Mouse (Mus musculus): ENCODE results near the gene Rxfp2. TPM values are rescaled to one million over a fixed set of nuclear protein-coding genes. Genes with fewer than 3 reads are reported as not detected.

Gene Rxfp2
- 0.37 and 0.62 TPM in 2 replicates for polyA plus RNA-seq (2014; fragmentation: Nextera tagmentation; extraction: Ambion mirVana)

DNA sequence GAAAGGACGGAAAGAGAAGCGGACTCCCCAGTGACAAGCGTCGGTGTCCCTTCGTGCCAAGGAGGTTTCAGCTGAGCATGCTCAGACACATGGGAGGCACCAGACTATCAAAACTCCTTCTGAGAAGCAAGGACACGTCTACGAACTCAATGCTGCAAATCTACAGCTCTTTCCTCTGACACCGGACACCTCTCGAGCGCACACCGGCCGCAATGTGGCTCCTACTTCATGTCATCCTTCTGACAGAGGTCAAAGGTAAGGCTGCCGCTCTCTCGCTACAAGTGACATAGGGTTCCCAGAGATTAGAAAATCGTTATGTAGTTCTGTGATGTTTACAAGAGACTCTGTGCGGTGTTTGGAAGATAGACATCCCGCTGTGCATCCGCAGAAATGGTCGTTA, at the start of gene Rxfp2:
Gene Rxfp2 (plus strand): TSS at position 20 of the 400 bp plus-strand sequence.
- no peaks in the 10 kb centered on the region for H3K27me3 ChIP-seq (ENCODE audit: control insufficient read depth, insufficient read depth, low read length)
- no peaks in the 10 kb centered on the region for H3K36me3 ChIP-seq (ENCODE audit: control insufficient read depth, insufficient read depth, low read length)
- 64% methylated on average over 19 of the region's 19 CpGs for WGBS (ENCODE audit: insufficient replicate concordance)
- H3K9me3 ChIP-seq (replicated peaks; ENCODE audit: control insufficient read depth, low read length), result no peaks in the 10 kb centered on the region
- no peak for ATAC-seq (replicated peaks; ENCODE audit: insufficient number of reproducible peaks, low FRiP score, low TSS enrichment)
- no peak within 1 kb of the TSS for H3K4me2 ChIP-seq
- H3K27ac ChIP-seq (ENCODE audit: low read depth, low read length), result no peak within 1 kb of the TSS
- H3K4me1 ChIP-seq (ENCODE audit: control insufficient read depth, insufficient read depth, low read length), result no peaks in the 10 kb centered on the region
- no peak within 1 kb of the TSS for H3K4me3 ChIP-seq (ENCODE audit: low read depth, low read length)
- no peak within 1 kb of the TSS for H3K9ac ChIP-seq (ENCODE audit: low read depth, low read length)

DNA sequence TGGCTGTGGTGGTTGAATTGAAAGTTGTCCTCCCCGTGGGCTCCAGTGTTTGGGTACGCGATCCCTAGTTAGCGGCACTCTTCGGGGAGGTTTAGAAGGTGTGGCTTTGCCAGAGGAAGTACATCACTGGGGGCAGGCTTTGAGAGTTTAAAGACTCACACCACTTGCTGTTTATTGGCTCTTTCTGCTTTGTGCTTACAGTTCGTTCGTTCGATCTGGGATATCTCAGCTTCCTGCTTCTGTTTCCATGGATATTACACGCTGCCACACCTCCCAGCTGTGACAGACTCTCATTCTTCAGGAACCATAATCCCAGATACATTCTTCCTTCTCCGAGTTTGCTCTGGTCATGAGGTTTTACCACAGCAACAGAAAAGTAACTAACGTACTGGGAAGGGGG, 48.2 kb upstream of the Rxfp2 start:
- 82% methylated on average over 11 of the region's 11 CpGs for WGBS (ENCODE audit: insufficient replicate concordance)
- Histone ChIP-seq H3K4me2 (no peak overlapping the region), H3K4me1 (ENCODE audit: control insufficient read depth, insufficient read depth, low read length) (no peaks in the 10 kb centered on the region), H3K9me3 (replicated peaks; ENCODE audit: control insufficient read depth, low read length) (no peaks in the 10 kb centered on the region), H3K4me3 (ENCODE audit: low read depth, low read length) (no peak overlapping the region), H3K36me3 (ENCODE audit: control insufficient read depth, insufficient read depth, low read length) (no peaks in the 10 kb centered on the region), H3K27ac (ENCODE audit: low read depth, low read length) (no peak overlapping the region), H3K9ac (ENCODE audit: low read depth, low read length) (no peak overlapping the region), H3K27me3 (ENCODE audit: control insufficient read depth, insufficient read depth, low read length) (no peaks in the 10 kb centered on the region)
- no peak for ATAC-seq (replicated peaks; ENCODE audit: insufficient number of reproducible peaks, low FRiP score, low TSS enrichment)

DNA sequence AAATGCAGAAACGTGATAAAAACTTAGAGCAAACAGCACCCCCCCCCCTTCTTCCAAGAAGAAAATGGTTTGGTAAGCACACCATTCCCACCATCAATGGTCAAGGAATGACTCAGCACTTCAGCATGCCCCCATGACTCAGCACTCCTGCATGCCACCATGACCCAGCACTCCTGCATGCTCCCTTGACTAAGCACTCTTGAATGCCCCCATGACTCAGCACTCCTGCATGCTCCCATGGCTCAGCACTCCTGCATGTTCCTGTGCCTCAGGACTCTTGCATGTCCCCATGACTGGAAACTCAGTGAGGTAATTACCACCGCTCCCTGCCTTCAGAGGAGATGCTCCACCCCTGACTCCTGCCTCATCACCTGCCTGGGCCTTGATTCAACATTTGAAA, 41.4 kb upstream of the Rxfp2 start:
- H3K9ac ChIP-seq (ENCODE audit: low read depth, low read length), result no peak overlapping the region
- H3K36me3 ChIP-seq (ENCODE audit: control insufficient read depth, insufficient read depth, low read length), result no peaks in the 10 kb centered on the region
- H3K4me2 ChIP-seq, result no peak overlapping the region
- H3K4me1 ChIP-seq (ENCODE audit: control insufficient read depth, insufficient read depth, low read length), result no peaks in the 10 kb centered on the region
- ATAC-seq (replicated peaks; ENCODE audit: insufficient number of reproducible peaks, low FRiP score, low TSS enrichment), result no peak
- H3K27ac ChIP-seq (ENCODE audit: low read depth, low read length), result no peak overlapping the region
- WGBS (ENCODE audit: insufficient replicate concordance), result 62% methylated on average over 2 of the region's 2 CpGs
- no peaks in the 10 kb centered on the region for H3K9me3 ChIP-seq (replicated peaks; ENCODE audit: control insufficient read depth, low read length)
- no peaks in the 10 kb centered on the region for H3K27me3 ChIP-seq (ENCODE audit: control insufficient read depth, insufficient read depth, low read length)
- H3K4me3 ChIP-seq (ENCODE audit: low read depth, low read length), result no peak overlapping the region

- no peaks in the 10 kb centered on the region for H3K4me1 ChIP-seq (ENCODE audit: control insufficient read depth, insufficient read depth, low read length)
- no peak overlapping the region for H3K27ac ChIP-seq (ENCODE audit: low read depth, low read length)
- no peak overlapping the region for H3K4me3 ChIP-seq (ENCODE audit: low read depth, low read length)
- H3K27me3 ChIP-seq (ENCODE audit: control insufficient read depth, insufficient read depth, low read length), result no peaks in the 10 kb centered on the region
- no peaks in the 10 kb centered on the region for H3K36me3 ChIP-seq (ENCODE audit: control insufficient read depth, insufficient read depth, low read length)
- 72% methylated on average over 4 of the region's 4 CpGs for WGBS (ENCODE audit: insufficient replicate concordance)
- no peak for ATAC-seq (replicated peaks; ENCODE audit: insufficient number of reproducible peaks, low FRiP score, low TSS enrichment)
- no peak overlapping the region for H3K9ac ChIP-seq (ENCODE audit: low read depth, low read length)
- no peak overlapping the region for H3K4me2 ChIP-seq
- no peaks in the 10 kb centered on the region for H3K9me3 ChIP-seq (replicated peaks; ENCODE audit: control insufficient read depth, low read length)
These were observed 34.9 kb upstream of the Rxfp2 start for GRCm38 (mm10) chr5:149983621-149984020.

- H3K4me3 ChIP-seq (ENCODE audit: low read depth, low read length), result no peak overlapping the region
These were observed 23.9 kb upstream of the Rxfp2 start for GRCm38 (mm10) chr5:149994578-149994977.

DNA sequence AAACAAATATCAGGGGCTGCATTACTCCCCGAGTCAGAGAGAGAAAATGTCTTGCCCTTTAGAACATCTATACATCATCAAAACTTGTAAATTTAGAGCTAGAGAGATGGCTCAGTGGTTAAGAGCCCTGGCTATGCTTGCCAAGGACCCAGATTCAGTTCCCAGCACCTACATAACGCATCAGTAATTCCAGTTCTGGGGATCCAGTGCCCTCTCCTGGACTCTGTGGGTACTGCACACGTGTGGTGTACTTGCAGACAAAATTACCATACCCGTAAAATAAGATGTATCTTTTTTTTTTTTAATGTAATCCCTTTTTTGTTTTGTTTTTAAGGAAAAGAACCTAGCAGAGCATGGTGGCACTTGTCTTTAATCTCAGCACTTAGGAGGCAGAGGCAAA, 21.9 kb upstream of the Rxfp2 start:
- H3K4me3 ChIP-seq (ENCODE audit: low read depth, low read length), result no peak overlapping the region
- no peaks in the 10 kb centered on the region for H3K27me3 ChIP-seq (ENCODE audit: control insufficient read depth, insufficient read depth, low read length)
- WGBS (ENCODE audit: insufficient replicate concordance), result 87% methylated on average over 4 of the region's 4 CpGs
- H3K4me1 ChIP-seq (ENCODE audit: control insufficient read depth, insufficient read depth, low read length), result no peaks in the 10 kb centered on the region
- H3K9me3 ChIP-seq (replicated peaks; ENCODE audit: control insufficient read depth, low read length), result no peaks in the 10 kb centered on the region; the same call in 1 of the 2 replicates
- no peak overlapping the region for H3K27ac ChIP-seq (ENCODE audit: low read depth, low read length)
- no peak for ATAC-seq (replicated peaks; ENCODE audit: insufficient number of reproducible peaks, low FRiP score, low TSS enrichment)
- no peak overlapping the region for H3K9ac ChIP-seq (ENCODE audit: low read depth, low read length)
- H3K36me3 ChIP-seq (ENCODE audit: control insufficient read depth, insufficient read depth, low read length), result no peaks in the 10 kb centered on the region
- no peak overlapping the region for H3K4me2 ChIP-seq

More at GRCm38 (mm10) chr5:149994578-149994977, 23.9 kb upstream of the Rxfp2 start:
- H3K36me3 ChIP-seq (ENCODE audit: control insufficient read depth, insufficient read depth, low read length), result no peaks in the 10 kb centered on the region
- H3K9me3 ChIP-seq (replicated peaks; ENCODE audit: control insufficient read depth, low read length), result no peaks in the 10 kb centered on the region; the same call in 1 of the 2 replicates
- no peak overlapping the region for H3K27ac ChIP-seq (ENCODE audit: low read depth, low read length)
- H3K27me3 ChIP-seq (ENCODE audit: control insufficient read depth, insufficient read depth, low read length), result no peaks in the 10 kb centered on the region
- WGBS (ENCODE audit: insufficient replicate concordance), result 72% methylated on average over 5 of the region's 5 CpGs
- no peak for ATAC-seq (replicated peaks; ENCODE audit: insufficient number of reproducible peaks, low FRiP score, low TSS enrichment)
- H3K4me2 ChIP-seq, result no peak overlapping the region
- H3K9ac ChIP-seq (ENCODE audit: low read depth, low read length), result no peak overlapping the region
- H3K4me1 ChIP-seq (ENCODE audit: control insufficient read depth, insufficient read depth, low read length), result no peaks in the 10 kb centered on the region

- WGBS (ENCODE audit: insufficient replicate concordance), result 74% methylated on average over 22 of the region's 22 CpGs
- H3K27me3 ChIP-seq (ENCODE audit: control insufficient read depth, insufficient read depth, low read length), result no peaks in the 10 kb centered on the region
- no peak overlapping the region for H3K4me2 ChIP-seq
- H3K4me1 ChIP-seq (ENCODE audit: control insufficient read depth, insufficient read depth, low read length), result no peaks in the 10 kb centered on the region
- no peaks in the 10 kb centered on the region for H3K36me3 ChIP-seq (ENCODE audit: control insufficient read depth, insufficient read depth, low read length)
- H3K27ac ChIP-seq (ENCODE audit: low read depth, low read length), result no peak overlapping the region
- no peak overlapping the region for H3K4me3 ChIP-seq (ENCODE audit: low read depth, low read length)
- no peaks in the 10 kb centered on the region; the same call in 1 of the 2 replicates for H3K9me3 ChIP-seq (replicated peaks; ENCODE audit: control insufficient read depth, low read length)
- H3K9ac ChIP-seq (ENCODE audit: low read depth, low read length), result no peak overlapping the region
- no peak for ATAC-seq (replicated peaks; ENCODE audit: insufficient number of reproducible peaks, low FRiP score, low TSS enrichment)
These were observed 21.0 kb upstream of the Rxfp2 start for GRCm38 (mm10) chr5:149997321-149998034.

DNA sequence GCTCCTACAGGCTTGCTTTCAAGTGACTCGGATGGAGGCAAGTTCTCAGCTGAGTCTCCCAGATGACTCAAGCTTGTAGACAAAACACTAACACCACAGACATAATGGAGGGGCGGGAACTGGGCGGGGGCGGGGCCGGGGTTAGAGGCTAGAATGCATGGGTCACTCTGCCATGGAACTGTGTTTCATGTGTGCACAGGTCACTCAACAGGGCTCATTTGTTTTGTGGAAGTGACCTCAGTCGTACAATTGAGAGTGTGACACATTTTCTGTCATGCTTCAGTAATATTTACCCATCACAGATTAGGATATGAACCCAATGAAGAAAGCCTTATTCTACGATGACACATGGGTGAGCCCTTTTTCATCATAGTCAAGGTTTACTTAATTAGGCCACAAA, 20.2 kb upstream of the Rxfp2 start:
- H3K27me3 ChIP-seq (ENCODE audit: control insufficient read depth, insufficient read depth, low read length), result no peaks in the 10 kb centered on the region
- WGBS (ENCODE audit: insufficient replicate concordance), result 78% methylated on average over 7 of the region's 7 CpGs
- no peaks in the 10 kb centered on the region for H3K36me3 ChIP-seq (ENCODE audit: control insufficient read depth, insufficient read depth, low read length)
- no peak overlapping the region for H3K9ac ChIP-seq (ENCODE audit: low read depth, low read length)
- no peaks in the 10 kb centered on the region for H3K4me1 ChIP-seq (ENCODE audit: control insufficient read depth, insufficient read depth, low read length)
- no peaks in the 10 kb centered on the region; the same call in 1 of the 2 replicates for H3K9me3 ChIP-seq (replicated peaks; ENCODE audit: control insufficient read depth, low read length)
- ATAC-seq (replicated peaks; ENCODE audit: insufficient number of reproducible peaks, low FRiP score, low TSS enrichment), result no peak
- H3K4me2 ChIP-seq, result no peak overlapping the region
- H3K27ac ChIP-seq (ENCODE audit: low read depth, low read length), result no peak overlapping the region
- H3K4me3 ChIP-seq (ENCODE audit: low read depth, low read length), result no peak overlapping the region

GRCm38 (mm10) chr5:150005355-150005754, 13.1 kb upstream of the Rxfp2 start:
- no peak overlapping the region for H3K4me2 ChIP-seq
- H3K27ac ChIP-seq (ENCODE audit: low read depth, low read length), result no peak overlapping the region
- H3K4me3 ChIP-seq (ENCODE audit: low read depth, low read length), result no peak overlapping the region
- no peak overlapping the region for H3K9ac ChIP-seq (ENCODE audit: low read depth, low read length)
- no peaks in the 10 kb centered on the region for H3K36me3 ChIP-seq (ENCODE audit: control insufficient read depth, insufficient read depth, low read length)
- no peaks in the 10 kb centered on the region for H3K4me1 ChIP-seq (ENCODE audit: control insufficient read depth, insufficient read depth, low read length)
- no peak for ATAC-seq (replicated peaks; ENCODE audit: insufficient number of reproducible peaks, low FRiP score, low TSS enrichment)
- WGBS (ENCODE audit: insufficient replicate concordance), result 39% methylated on average over 6 of the region's 6 CpGs
- H3K9me3 ChIP-seq (replicated peaks; ENCODE audit: control insufficient read depth, low read length), result no peaks in the 10 kb centered on the region
- H3K27me3 ChIP-seq (ENCODE audit: control insufficient read depth, insufficient read depth, low read length), result no peaks in the 10 kb centered on the region

Measured in heart, embryonic 11.5 days (tissue).